Mouse (Mus musculus): ENCODE results near the gene Zfp639. TPM values are rescaled to one million over a fixed set of nuclear protein-coding genes. Genes with fewer than 3 reads are reported as not detected.

The Zfp639 gene
- total RNA-seq (2023): 47.4 TPM

GRCm38 (mm10) chr3:32509496-32510374 lies at the start of gene Zfp639:
Gene Zfp639 (plus strand): TSS chr3:32510259.

GRCm38 (mm10) chr3:32492097-32493090 lies 17.7 kb upstream of the Zfp639 start, which contains the start of gene Kcnmb3:
Gene Kcnmb3 (minus strand): TSS chr3:32492231.

GRCm38 (mm10) chr3:32529303-32529898 lies 19.3 kb downstream of the Zfp639 start, which contains the start of gene Mfn1:
Gene Mfn1 (plus strand): TSS chr3:32529465.

Other genes with a start within 250 kb of the Zfp639 start
- gene Zmat3, start 144.2 kb upstream of the Zfp639 start, total RNA-seq (2023): 8.8 TPM
- gene Pik3ca, start 112.6 kb upstream of the Zfp639 start, total RNA-seq (2023): 43.5 TPM
- not detected for gene Kcnmb3, start 18.0 kb upstream of the Zfp639 start, total RNA-seq (2023)
- gene Mfn1, start 19.2 kb downstream of the Zfp639 start, total RNA-seq (2023): 36.6 TPM
- 14.7 TPM for gene Gnb4, start 106.3 kb downstream of the Zfp639 start, total RNA-seq (2023)
- gene Actl6a, start 196.0 kb downstream of the Zfp639 start, total RNA-seq (2023): 54.9 TPM
- 73.6 TPM for gene Ndufb5, start 226.7 kb downstream of the Zfp639 start, total RNA-seq (2023)
- 8.9 TPM for gene Mrpl47, start 227.3 kb downstream of the Zfp639 start, total RNA-seq (2023)